Mouse (Mus musculus): ENCODE data around the gene Gm17304. TPM values are rescaled to one million over a fixed set of nuclear protein-coding genes. Genes with fewer than 3 reads are reported as not detected.

The Gm17304 gene
- polyA plus RNA-seq, 1 experiment from 2014 or later = not detected

- H3K27me3 ChIP-seq (ENCODE audit: control insufficient read depth, insufficient read depth, low read length) = no peaks in the 10 kb centered on the region
- 78% methylated on average over 5 of the region's 5 CpGs for WGBS
- H3K36me3 ChIP-seq (ENCODE audit: control insufficient read depth, insufficient read depth, low read length) = peaks cover 19% of the 10 kb centered on the region
- H3K4me1 ChIP-seq (ENCODE audit: control insufficient read depth, insufficient read depth, low read length) = no peaks in the 10 kb centered on the region
- ATAC-seq (ENCODE audit: low read depth) = no peak
- H3K9ac ChIP-seq (replicated peaks; ENCODE audit: low read depth, low read length) = no peak overlapping the region
- no peak overlapping the region for H3K27ac ChIP-seq (ENCODE audit: low read depth, low read length)
- H3K4me3 ChIP-seq (ENCODE audit: low read depth, low read length) = no peak overlapping the region
- H3K4me2 ChIP-seq (ENCODE audit: low read depth, low read length) = no peak overlapping the region
- H3K9me3 ChIP-seq (ENCODE audit: control insufficient read depth, low read length) = no peaks in the 10 kb centered on the region
Observed at GRCm38 (mm10) chr5:106640235-106640809, 31.4 kb downstream of the Gm17304 start.

- Histone ChIP-seq H3K36me3 (ENCODE audit: control insufficient read depth, insufficient read depth, low read length) (0 out of 2 replicates have a peak, but pooled peaks cover 8% of the 10 kb centered on the region), H3K9ac (replicated peaks; ENCODE audit: low read depth, low read length) (no peak overlapping the region), H3K4me2 (ENCODE audit: low read depth, low read length) (no peak overlapping the region), H3K27ac (ENCODE audit: low read depth, low read length) (no peak overlapping the region), H3K27me3 (ENCODE audit: control insufficient read depth, insufficient read depth, low read length) (no peaks in the 10 kb centered on the region), H3K9me3 (ENCODE audit: control insufficient read depth, low read length) (no peaks in the 10 kb centered on the region), H3K4me1 (ENCODE audit: control insufficient read depth, insufficient read depth, low read length) (no peaks in the 10 kb centered on the region), H3K4me3 (ENCODE audit: low read depth, low read length) (no peak overlapping the region)
- WGBS = 80% methylated on average over 3 of the region's 3 CpGs
- ATAC-seq (ENCODE audit: low read depth) = no peak
Observed at GRCm38 (mm10) chr5:106641876-106642275, 33.0 kb downstream of the Gm17304 start.

- Histone ChIP-seq H3K36me3 (ENCODE audit: control insufficient read depth, insufficient read depth, low read length) (no peaks in the 10 kb centered on the region), H3K9ac (replicated peaks; ENCODE audit: low read depth, low read length) (no peak overlapping the region), H3K27me3 (ENCODE audit: control insufficient read depth, insufficient read depth, low read length) (no peaks in the 10 kb centered on the region), H3K27ac (ENCODE audit: low read depth, low read length) (no peak overlapping the region), H3K9me3 (ENCODE audit: control insufficient read depth, low read length) (no peaks in the 10 kb centered on the region), H3K4me1 (ENCODE audit: control insufficient read depth, insufficient read depth, low read length) (no peaks in the 10 kb centered on the region), H3K4me3 (ENCODE audit: low read depth, low read length) (no peak overlapping the region), H3K4me2 (ENCODE audit: low read depth, low read length) (no peak overlapping the region)
- WGBS = 88% methylated on average over 4 of the region's 4 CpGs
- ATAC-seq (ENCODE audit: low read depth) = no peak
Observed at GRCm38 (mm10) chr5:106643434-106643833, 34.5 kb downstream of the Gm17304 start.

- H3K27ac ChIP-seq (ENCODE audit: low read depth, low read length) = no peak overlapping the region
- H3K36me3 ChIP-seq (ENCODE audit: control insufficient read depth, insufficient read depth, low read length) = no peaks in the 10 kb centered on the region
- H3K9ac ChIP-seq (replicated peaks; ENCODE audit: low read depth, low read length) = no peak overlapping the region
- H3K27me3 ChIP-seq (ENCODE audit: control insufficient read depth, insufficient read depth, low read length) = no peaks in the 10 kb centered on the region
- H3K4me1 ChIP-seq (ENCODE audit: control insufficient read depth, insufficient read depth, low read length) = no peaks in the 10 kb centered on the region
- no peak overlapping the region for H3K4me2 ChIP-seq (ENCODE audit: low read depth, low read length)
- no peaks in the 10 kb centered on the region for H3K9me3 ChIP-seq (ENCODE audit: control insufficient read depth, low read length)
- no peak for ATAC-seq (ENCODE audit: low read depth)
- H3K4me3 ChIP-seq (ENCODE audit: low read depth, low read length) = no peak overlapping the region
Observed at GRCm38 (mm10) chr5:106649441-106649840, 40.5 kb downstream of the Gm17304 start.

- Histone ChIP-seq H3K36me3 (ENCODE audit: control insufficient read depth, insufficient read depth, low read length) (no peaks in the 10 kb centered on the region), H3K4me3 (ENCODE audit: low read depth, low read length) (no peak overlapping the region), H3K9me3 (ENCODE audit: control insufficient read depth, low read length) (no peaks in the 10 kb centered on the region), H3K27me3 (ENCODE audit: control insufficient read depth, insufficient read depth, low read length) (no peaks in the 10 kb centered on the region), H3K27ac (ENCODE audit: low read depth, low read length) (no peak overlapping the region), H3K9ac (replicated peaks; ENCODE audit: low read depth, low read length) (no peak overlapping the region), H3K4me2 (ENCODE audit: low read depth, low read length) (no peak overlapping the region), H3K4me1 (ENCODE audit: control insufficient read depth, insufficient read depth, low read length) (no peaks in the 10 kb centered on the region)
- ATAC-seq (ENCODE audit: low read depth) = no peak
Observed at GRCm38 (mm10) chr5:106649995-106650394, 41.1 kb downstream of the Gm17304 start.

- ATAC-seq (ENCODE audit: low read depth) = no peak
- H3K4me3 ChIP-seq (ENCODE audit: low read depth, low read length) = no peak overlapping the region
- no peak overlapping the region for H3K27ac ChIP-seq (ENCODE audit: low read depth, low read length)
- 96% methylated on average over 4 of the region's 4 CpGs for WGBS
- no peaks in the 10 kb centered on the region for H3K27me3 ChIP-seq (ENCODE audit: control insufficient read depth, insufficient read depth, low read length)
- H3K9me3 ChIP-seq (ENCODE audit: control insufficient read depth, low read length) = no peaks in the 10 kb centered on the region
- H3K36me3 ChIP-seq (ENCODE audit: control insufficient read depth, insufficient read depth, low read length) = no peaks in the 10 kb centered on the region
- no peak overlapping the region for H3K9ac ChIP-seq (replicated peaks; ENCODE audit: low read depth, low read length)
- H3K4me2 ChIP-seq (ENCODE audit: low read depth, low read length) = no peak overlapping the region
- H3K4me1 ChIP-seq (ENCODE audit: control insufficient read depth, insufficient read depth, low read length) = no peaks in the 10 kb centered on the region
Observed at GRCm38 (mm10) chr5:106652220-106652753, 43.4 kb downstream of the Gm17304 start.

GRCm38 (mm10) chr5:106652790-106653328 is 44.0 kb downstream of the Gm17304 start:
- WGBS = 87% methylated on average over 3 of the region's 3 CpGs
- ATAC-seq (ENCODE audit: low read depth) = no peak
- Histone ChIP-seq H3K4me3 (ENCODE audit: low read depth, low read length) (no peak overlapping the region), H3K9me3 (ENCODE audit: control insufficient read depth, low read length) (no peaks in the 10 kb centered on the region), H3K36me3 (ENCODE audit: control insufficient read depth, insufficient read depth, low read length) (no peaks in the 10 kb centered on the region), H3K27ac (ENCODE audit: low read depth, low read length) (no peak overlapping the region), H3K27me3 (ENCODE audit: control insufficient read depth, insufficient read depth, low read length) (no peaks in the 10 kb centered on the region), H3K4me1 (ENCODE audit: control insufficient read depth, insufficient read depth, low read length) (no peaks in the 10 kb centered on the region), H3K9ac (replicated peaks; ENCODE audit: low read depth, low read length) (no peak overlapping the region), H3K4me2 (ENCODE audit: low read depth, low read length) (no peak overlapping the region)

Other genes starting within 250 kb of the Gm17304 start
- 2.6 and 2.7 TPM in 2 replicates for gene Barhl2, start 150.9 kb upstream of the Gm17304 start, polyA plus RNA-seq (2014; fragmentation: Nextera tagmentation; extraction: Ambion mirVana)
- 88.1 and 105 TPM in 2 replicates for gene Zfp644, start 88.2 kb downstream of the Gm17304 start, polyA plus RNA-seq (2014; fragmentation: Nextera tagmentation; extraction: Ambion mirVana)

Data from neural tube, embryonic 14.5 days (tissue).